Mouse (Mus musculus) testis, adult 2 months (tissue): ENCODE results near the gene Slc35b3.

Source experiments
- CTCF ChIP-seq: fragments of 200-500 bp; IDR thresholded peaks from 2 replicates; pipeline ENCODE4 v1.5.1; 2012; ENCODE audit warnings: low read depth, mild to moderate bottlenecking, inconsistent platforms, low read length, moderate library complexity; ENCODE audit not compliant: control insufficient read depth, insufficient read depth, insufficient replicate concordance
- POLR2A ChIP-seq: fragments of 200-500 bp; IDR thresholded peaks from 2 replicates; pipeline ENCODE4 v1.6.1; 2012; ENCODE audit warnings: low read depth, mild to moderate bottlenecking, inconsistent platforms, low read length, moderate library complexity; ENCODE audit not compliant: control insufficient read depth

DNA sequence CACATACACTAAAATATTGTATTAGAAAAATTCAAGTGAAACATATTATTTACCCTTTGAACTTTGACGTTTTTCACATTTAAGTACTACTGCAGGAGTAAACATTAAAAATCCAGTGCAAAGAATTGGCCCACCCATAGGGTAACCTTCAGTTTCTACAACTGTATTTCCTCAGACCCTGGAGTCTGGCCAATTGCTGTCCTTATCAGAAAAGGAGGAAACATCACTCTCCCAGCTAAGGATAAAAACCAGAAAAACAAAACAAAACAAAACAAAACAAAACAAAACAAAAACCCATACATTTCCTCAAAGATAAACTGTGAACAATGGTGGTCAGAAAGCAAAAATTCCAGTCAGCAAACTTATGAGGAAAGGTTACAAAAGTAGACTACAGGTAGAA lies 14.9 kb downstream of the Slc35b3 start:
- TF ChIP-seq POLR2A = no peak
- TF ChIP-seq CTCF = no peak
